Mouse (Mus musculus): ENCODE results near the gene Tent5a.

- no peak for TF ChIP-seq CTCF (IDR thresholded peaks at IDR 0.05; ENCODE audit: borderline replicate concordance, insufficient read depth, low read length)
- no peak for TF ChIP-seq POLR2A (IDR thresholded peaks at IDR 0.05; ENCODE audit: low read depth, low read length)
These were observed 30.2 kb upstream of the Tent5a start for GRCm38 (mm10) chr9:85357154-85357860.

Measured in embryonic fibroblast, embryonic 13.5 days (primary cell).